In the genomic region with DNA sequence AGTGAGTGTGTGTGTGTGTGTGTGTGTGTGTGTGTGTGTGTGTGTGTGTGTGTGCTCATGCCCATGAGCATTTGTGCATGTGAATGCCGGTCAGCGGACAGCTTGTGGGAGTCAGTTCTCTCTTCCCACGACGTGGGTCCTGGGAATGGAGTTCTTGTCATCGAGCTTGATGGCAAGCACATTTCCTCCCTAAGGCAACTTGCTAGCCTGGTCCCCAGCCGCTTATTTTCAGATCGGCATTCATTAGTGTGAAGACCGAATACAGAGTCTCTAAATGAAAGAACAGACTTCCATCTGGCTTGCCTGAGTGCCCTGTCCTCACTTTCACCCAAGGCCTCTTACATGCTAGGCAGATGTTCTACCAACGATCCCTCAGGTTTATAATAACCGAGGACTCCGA, we compare ENCODE assay signal across 22 mouse cellular contexts. TPM values are rescaled to one million over a fixed set of nuclear protein-coding genes. Genes with fewer than 3 reads are reported as not detected.
"Had no signal": no experiment of that assay in that cellular context is flagged by ENCODE, and none has a peak within 500 bp of the region (broad histone marks: within the 10 kb centered on the region; RNA-seq: fewer than 3 reads in every experiment).

No protein-coding gene starts in this region.

- H3K27ac ChIP-seq: limb, embryonic 12.5 days; limb, embryonic 15.5 days; liver, embryonic 14.5 days; macrophage; midbrain, embryonic 12.5 days; midbrain, embryonic 15.5 days; neural tube, embryonic 12.5 days; neural tube, embryonic 15.5 days had no signal

- H3K27me3 ChIP-seq: limb, embryonic 12.5 days; limb, embryonic 15.5 days; midbrain, embryonic 12.5 days; midbrain, embryonic 15.5 days; neural tube, embryonic 12.5 days; neural tube, embryonic 15.5 days had no signal

- H3K9me3 ChIP-seq: limb, embryonic 12.5 days; limb, embryonic 15.5 days; midbrain, embryonic 12.5 days; midbrain, embryonic 15.5 days; neural tube, embryonic 12.5 days; neural tube, embryonic 15.5 days had no signal

- H3K36me3 ChIP-seq: limb, embryonic 12.5 days; limb, embryonic 15.5 days; midbrain, embryonic 12.5 days; midbrain, embryonic 15.5 days; neural tube, embryonic 12.5 days; neural tube, embryonic 15.5 days had no signal

- H3K9ac ChIP-seq: limb, embryonic 12.5 days; limb, embryonic 15.5 days; liver, embryonic 14.5 days; liver, postnatal 0 days; lung, embryonic 14.5 days; midbrain, embryonic 12.5 days; midbrain, embryonic 15.5 days; neural tube, embryonic 12.5 days; neural tube, embryonic 15.5 days had no signal

- H3K4me2 ChIP-seq: limb, embryonic 12.5 days; limb, embryonic 15.5 days; liver, embryonic 11.5 days; lung, embryonic 14.5 days; midbrain, embryonic 12.5 days; midbrain, embryonic 15.5 days; neural tube, embryonic 12.5 days; neural tube, embryonic 15.5 days had no signal

- H3K4me1 ChIP-seq: midbrain, embryonic 15.5 days; neural tube, embryonic 12.5 days had no signal

- DNase-seq: kidney, postnatal 14 days; kidney, postnatal 4 days; left cerebral cortex, postnatal 4 days; liver, postnatal 0 days; lung, embryonic 14.5 days; thymus, adult 18-20 months; thymus, postnatal 36 days had no signal

- H3K4me3 ChIP-seq: limb, embryonic 12.5 days; limb, embryonic 15.5 days; midbrain, embryonic 12.5 days; midbrain, embryonic 15.5 days; neural tube, embryonic 12.5 days; neural tube, embryonic 15.5 days had no signal

- ATAC-seq: liver, postnatal 0 days; lung, postnatal 0 days; midbrain, embryonic 15.5 days had no signal

RNA-seq across cellular contexts. Expression of gene Adgrf1, which starts 17.3 kb away (rescaled TPM):
- total RNA-seq: layer of hippocampus, adult 18-20 months; left cerebral cortex, adult 8-10 months; left cerebral cortex, postnatal 14 days; left cerebral cortex, postnatal 4 days had no signal
- polyA plus RNA-seq: limb, embryonic 12.5 days; limb, embryonic 15.5 days; lung, embryonic 14.5 days; lung, postnatal 0 days; midbrain, embryonic 12.5 days; midbrain, embryonic 15.5 days; neural tube, embryonic 12.5 days; neural tube, embryonic 15.5 days; spleen, adult 2 months; urinary bladder, adult 2 months had no signal
